Comparison of ENCODE assay signal across 8 mouse cellular contexts in genomic region chr19:10456752-10457483, GRCm38 (mm10). TPM values are rescaled to one million over a fixed set of nuclear protein-coding genes. Genes with fewer than 3 reads are reported as not detected.
A peak's percentile ranks its signal among the peaks of the same experiment; 100 is the strongest.
DNase-seq lines count a peak whose midpoint lies in the region; ATAC-seq and TF ChIP-seq lines count a peak whose summit lies in the region.

TSS of gene Lrrc10b (minus strand) at chr19:10457473.

- peak within 1 kb of the TSS; percentile 34 for H3K9ac ChIP-seq in ES-E14 (ENCODE audit: insufficient read depth, low read depth, low read length, poor library complexity, severe bottlenecking)
- 0 out of 2 replicates have a peak within 1 kb of the TSS, but pooled peaks have one; percentile 7 for H3K9ac ChIP-seq in limb, embryonic 15.5 days
- H3K9ac ChIP-seq in stomach, embryonic 15.5 days = no peak within 1 kb of the TSS

- ATAC-seq in limb, embryonic 15.5 days (ENCODE audit: insufficient number of reproducible peaks, low FRiP score, low TSS enrichment, low read depth) = peak; percentile 30; the same call in 1 of the 2 replicates
- peak; percentile 18 for ATAC-seq in stomach, embryonic 15.5 days (ENCODE audit: insufficient read depth, low FRiP score, low read depth)
- ATAC-seq in inflammation-experienced regulatory T-cells, adult 6 months = no peak

- no peak for TF ChIP-seq POLR2A in kidney, adult 2 months (IDR thresholded peaks at IDR 0.05; ENCODE audit: low read depth, low read length)
- no peak for TF ChIP-seq POLR2A in myocyte (IDR thresholded peaks at IDR 0.05; ENCODE audit: insufficient read length, low read depth)

- no peak within 1 kb of the TSS for H3ac ChIP-seq in myocyte (ENCODE audit: control insufficient read depth, insufficient read length)

- H3K79me2 ChIP-seq in myocyte (ENCODE audit: control insufficient read depth, insufficient read depth) = no peaks in the 10 kb centered on the region

- in situ Hi-C loops in ES-E14 (cut with MboI; ENCODE audit: low sequenced_read_pairs in 2 of 2, unreplicated experiment in 2 of 2) = no loop called here

- WGBS in kidney, adult 2 months = under 1% methylated on average over 94 of the region's 96 CpGs
- WGBS in limb, embryonic 15.5 days = under 1% methylated on average over 86 of the region's 96 CpGs
- under 1% methylated on average over 83 of the region's 96 CpGs for WGBS in stomach, embryonic 15.5 days

- H3K27me3 ChIP-seq in kidney, adult 2 months (replicated peaks; ENCODE audit: control insufficient read depth, insufficient read depth, low read length) = peaks cover 1% of the 10 kb centered on the region
- H3K27me3 ChIP-seq in limb, embryonic 15.5 days = peaks cover 94% of the 10 kb centered on the region
- H3K27me3 ChIP-seq in myocyte (ENCODE audit: control insufficient read depth, insufficient read depth, insufficient read length) = peaks cover 47% of the 10 kb centered on the region
- peaks cover 61% of the 10 kb centered on the region for H3K27me3 ChIP-seq in stomach, embryonic 15.5 days (replicated peaks)

- TF ChIP-seq CTCF in kidney, adult 2 months (conservative IDR thresholded peaks at IDR 0.05; ENCODE audit: insufficient read depth, insufficient read length, low read depth, low read length) = no peak

- H3K27ac ChIP-seq in ES-E14 (ENCODE audit: insufficient read depth, low read depth, low read length, poor library complexity, severe bottlenecking) = no peak within 1 kb of the TSS
- no peak within 1 kb of the TSS for H3K27ac ChIP-seq in kidney, adult 2 months (ENCODE audit: insufficient read depth, low read depth, low read length)
- no peak within 1 kb of the TSS for H3K27ac ChIP-seq in limb, embryonic 15.5 days
- peak within 1 kb of the TSS; percentile 42; the same call in 1 of the 2 replicates for H3K27ac ChIP-seq in stomach, embryonic 15.5 days

- H3K36me3 ChIP-seq in ES-E14 (ENCODE audit: control insufficient read depth, insufficient read depth, low read length, poor library complexity, severe bottlenecking) (no peaks in the 10 kb centered on the region), myocyte (ENCODE audit: control insufficient read depth, insufficient read depth) (no peaks in the 10 kb centered on the region)
- no peaks in the 10 kb centered on the region for H3K36me3 ChIP-seq in kidney, adult 2 months (ENCODE audit: control insufficient read depth, insufficient read depth, low read length)
- H3K36me3 ChIP-seq in limb, embryonic 15.5 days = no peaks in the 10 kb centered on the region
- H3K36me3 ChIP-seq in stomach, embryonic 15.5 days = no peaks in the 10 kb centered on the region

- no peaks in the 10 kb centered on the region for H3K9me3 ChIP-seq in ES-E14 (ENCODE audit: control insufficient read depth, insufficient read depth, low read depth, low read length)
- H3K9me3 ChIP-seq in limb, embryonic 15.5 days = no peaks in the 10 kb centered on the region
- H3K9me3 ChIP-seq in stomach, embryonic 15.5 days = no peaks in the 10 kb centered on the region

- peak; percentile 46 for DNase-seq in ES-E14 (ENCODE audit: low read depth, low spot score)
- peak; percentile 87 for DNase-seq in brain, adult 2 months (ENCODE audit: low read depth, low spot score)
- peak; percentile 63 for DNase-seq in gastrocnemius, postnatal 10 days
- peak; percentile 51 for DNase-seq in kidney, adult 2 months

- peak within 1 kb of the TSS; percentile 96 for H3K4me2 ChIP-seq in limb, embryonic 15.5 days
- H3K4me2 ChIP-seq in myocyte (ENCODE audit: low read depth) = peak within 1 kb of the TSS; percentile 50
- peak within 1 kb of the TSS; percentile 96 for H3K4me2 ChIP-seq in stomach, embryonic 15.5 days

- H3K4me3 ChIP-seq in ES-E14 (ENCODE audit: insufficient read depth in 1 of 2, low read depth in 1 of 2, low read length in 2 of 2, poor library complexity in 1 of 2, severe bottlenecking in 1 of 2) (peak within 1 kb of the TSS; percentile 63 to 75), myocyte (no peak within 1 kb of the TSS)
- H3K4me3 ChIP-seq in kidney, adult 2 months (ENCODE audit: insufficient read depth, low read depth, low read length) = peak within 1 kb of the TSS; percentile 37
- H3K4me3 ChIP-seq in limb, embryonic 15.5 days = peak within 1 kb of the TSS; percentile 54
- peak within 1 kb of the TSS; percentile 51 for H3K4me3 ChIP-seq in stomach, embryonic 15.5 days (replicated peaks)

- H3K4me1 ChIP-seq in ES-E14 (ENCODE audit: control insufficient read depth in 2 of 2, insufficient read depth in 2 of 2, low read length in 2 of 2, poor library complexity in 1 of 2) = peaks cover 0 to 11% of the 10 kb centered on the region in 2 experiments; a peak in 1 of 4 replicates
- H3K4me1 ChIP-seq in kidney, adult 2 months (ENCODE audit: control insufficient read depth, insufficient read depth, low read length) = no peaks in the 10 kb centered on the region
- H3K4me1 ChIP-seq in limb, embryonic 15.5 days = peaks cover 20% of the 10 kb centered on the region
- peaks cover 20% of the 10 kb centered on the region for H3K4me1 ChIP-seq in stomach, embryonic 15.5 days

TF ChIP-seq in ES-E14, 5 proteins besides CTCF, POLR2A, EP300 and RAD21:
- TF ChIP-seq CHD2 (IDR thresholded peaks at IDR 0.05; ENCODE audit: low read depth, low read length) = no peak
- no peak for TF ChIP-seq MAFK (IDR thresholded peaks at IDR 0.05; ENCODE audit: insufficient read depth, low read depth, low read length)
- TF ChIP-seq HCFC1 (IDR thresholded peaks at IDR 0.05; ENCODE audit: borderline replicate concordance, insufficient read depth, low read length) = no peak; the same call in 1 of the 2 replicates
- no peak for TF ChIP-seq ZC3H11A (IDR thresholded peaks at IDR 0.05; ENCODE audit: borderline replicate concordance, low read depth, low read length)
- no peak for TF ChIP-seq ZNF384 (IDR thresholded peaks at IDR 0.05; ENCODE audit: low read depth, low read length)

TF ChIP-seq in myocyte, 11 proteins besides CTCF, POLR2A, EP300 and RAD21:
- no peak for TF ChIP-seq CEBPB (IDR thresholded peaks at IDR 0.05; ENCODE audit: insufficient read depth, poor library complexity, severe bottlenecking)
- peak in 2 of 3 experiments; percentile 48 to 64 for TF ChIP-seq MYOD1 (IDR thresholded peaks at IDR 0.05; ENCODE audit: control insufficient read depth in 1 of 3, insufficient read length in 2 of 3, low read depth in 2 of 3)
- peak; percentile 51 for TF ChIP-seq TCF3 (IDR thresholded peaks at IDR 0.05; ENCODE audit: insufficient read length, low read depth)
- TF ChIP-seq MYOG (IDR thresholded peaks at IDR 0.05; ENCODE audit: control insufficient read depth in 1 of 3, insufficient read depth in 1 of 3, insufficient read length in 2 of 3, low read depth in 2 of 3) = peak in 2 of 3 experiments; percentile 39 to 58
TF ChIP-seq in myocyte: peak in this region for 3.

RNA-seq across cellular contexts. Expression of gene Lrrc10b, which starts in this region (rescaled TPM):
- 0.27 and 0.37 TPM in 2 replicates for total RNA-seq in ES-E14 (2012; rRNA removed)
- under 1 TPM; 0.40 to 0.43 TPM for total RNA-seq in gastrocnemius, postnatal 10 days (2021)
- polyA plus RNA-seq in kidney, adult 2 months (2012; rRNA removed) = 0.39 and 0.94 TPM in 2 replicates
- 0.46 and 0.68 TPM in 2 replicates for polyA plus RNA-seq in limb, embryonic 15.5 days (2015; fragmentation: Nextera tagmentation; extraction: Ambion mirVana)
- polyA plus RNA-seq in myocyte (2012; fragmentation: generic; extraction: Trizol) = 1.3 TPM
- polyA plus RNA-seq in stomach, embryonic 15.5 days (2015; fragmentation: Nextera tagmentation; extraction: Ambion mirVana) = 0.57 and 0.91 TPM in 2 replicates
- polyA plus RNA-seq in inflammation-experienced regulatory T-cells, adult 6 months (2017; shearing (Covaris generic)) = not detected

Comparison
In these comparisons a context has a peak if more than half of its experiments do, and no peak if none do; other contexts are left out.
1. Peak in DNase-seq, H3K4me3 ChIP-seq and H3K9ac ChIP-seq in ES-E14; RNA of the gene not detected or under 1 TPM.
2. Peak in DNase-seq in gastrocnemius, postnatal 10 days; RNA of the gene not detected or under 1 TPM.
3. Peak in DNase-seq and H3K4me3 ChIP-seq in kidney, adult 2 months; RNA of the gene not detected or under 1 TPM.
4. Peak in ATAC-seq, H3K4me3 ChIP-seq, H3K9ac ChIP-seq and H3K4me2 ChIP-seq in limb, embryonic 15.5 days; RNA of the gene not detected or under 1 TPM.
5. Peak in ATAC-seq, H3K4me3 ChIP-seq, H3K27ac ChIP-seq and H3K4me2 ChIP-seq in stomach, embryonic 15.5 days; RNA of the gene not detected or under 1 TPM.